Mouse (Mus musculus) ovary, adult 18-20 months (tissue): ENCODE results near the gene Prkar2a.

ENCODE experiments used
- DNase-seq: peaks from one replicate; pipeline ENCODE4 v3.0.0; 2022; ENCODE audit warnings: low spot score, mixed read lengths

Prkar2a gene

DNA sequence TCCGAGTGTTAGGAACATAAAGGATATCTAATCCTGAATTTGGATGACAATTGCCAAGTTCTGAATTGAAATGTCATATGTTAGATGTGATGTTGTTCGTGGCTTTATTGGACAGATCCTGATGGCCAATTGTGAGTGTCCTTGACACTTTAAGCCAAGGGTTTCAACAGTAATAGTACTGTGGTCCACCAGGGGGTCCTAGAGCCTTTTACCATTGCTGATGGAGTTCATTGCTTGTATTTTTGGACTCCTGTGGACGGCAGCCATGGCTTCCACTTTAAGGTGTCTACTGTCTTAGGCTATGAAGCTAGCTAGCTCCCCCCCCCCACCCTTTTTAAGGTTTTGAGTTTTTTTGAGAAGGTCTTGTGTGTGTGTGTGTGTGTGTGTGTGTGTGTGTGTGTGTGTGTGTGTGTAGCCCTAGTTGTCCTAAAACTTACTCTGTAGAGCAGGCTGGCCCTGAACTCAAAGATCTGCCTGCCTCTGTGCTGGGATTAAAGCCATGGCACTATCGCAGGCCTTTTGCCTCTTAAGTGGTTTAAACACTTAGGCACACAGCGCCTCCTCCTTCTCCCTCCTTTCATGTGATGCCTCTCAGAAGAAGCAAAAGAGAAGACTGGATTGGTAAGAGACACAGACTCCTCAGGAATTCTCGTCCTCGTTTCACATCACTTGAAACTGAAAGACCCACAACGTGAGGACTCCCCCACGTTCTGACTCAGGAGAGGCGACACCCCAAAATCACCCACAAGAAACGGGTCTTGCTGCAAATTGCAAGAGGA, 63.2 kb downstream of the Prkar2a start:
- no peak for DNase-seq

DNA sequence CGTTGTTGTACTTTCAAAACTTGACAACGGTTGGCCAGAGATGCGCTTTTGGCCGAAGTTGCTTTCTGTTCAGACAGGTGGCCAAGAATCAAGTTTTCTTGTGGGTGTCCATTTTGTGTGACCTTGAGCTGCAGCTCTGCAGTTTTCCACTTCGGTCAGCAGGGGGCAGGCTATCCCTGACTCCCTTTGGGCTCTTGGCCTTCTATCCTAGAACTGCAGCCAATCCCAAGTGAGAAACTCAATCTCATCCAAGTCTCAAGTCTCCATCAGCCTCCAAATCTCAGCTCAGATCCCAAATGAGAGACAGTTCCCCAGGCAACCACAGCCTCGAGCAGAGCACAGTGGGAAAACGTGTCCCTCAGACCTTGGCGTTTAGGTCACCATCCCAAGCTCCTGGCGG, 64.2 kb downstream of the Prkar2a start:
- peak; percentile 6 for DNase-seq

DNA sequence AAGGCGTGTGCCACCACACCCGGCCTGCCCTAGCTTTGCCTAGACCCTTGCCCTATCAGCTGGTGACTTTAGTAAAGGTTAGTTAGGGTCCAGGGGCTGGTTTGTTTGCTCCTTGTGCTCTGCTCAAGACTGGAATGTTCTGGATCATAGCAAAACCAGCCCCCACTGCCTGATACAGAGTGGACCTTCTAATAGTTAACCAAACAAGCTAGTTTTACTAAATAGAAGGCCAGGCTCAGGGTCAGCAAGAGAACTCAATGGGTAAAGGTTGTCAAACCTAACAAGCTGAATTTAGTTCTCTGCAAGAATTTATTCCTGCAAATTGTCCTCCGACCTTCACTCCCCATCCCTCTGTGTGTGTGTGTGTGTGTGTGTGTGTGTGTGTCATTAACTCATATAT, 64.9 kb downstream of the Prkar2a start:
- DNase-seq: no peak

DNA sequence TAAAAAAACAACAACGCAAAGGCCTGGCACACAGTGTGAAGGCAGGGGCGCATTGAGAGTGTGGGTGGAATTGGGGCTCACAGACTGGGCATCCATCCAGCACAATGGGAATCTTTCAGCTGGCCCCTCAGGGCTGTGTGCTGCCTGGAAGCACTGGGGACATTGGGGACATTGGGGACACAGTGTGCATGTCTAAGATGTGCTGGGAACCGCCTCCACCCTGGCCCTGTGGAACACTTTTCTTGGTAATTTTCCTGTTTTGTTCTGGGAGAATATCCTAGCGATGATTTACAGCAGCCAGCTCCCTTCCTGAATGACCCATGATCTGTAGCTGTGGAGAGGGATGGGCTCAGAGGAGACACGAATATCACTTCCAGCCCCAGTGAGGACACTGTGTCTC, 65.3 kb downstream of the Prkar2a start:
- no peak for DNase-seq

DNA sequence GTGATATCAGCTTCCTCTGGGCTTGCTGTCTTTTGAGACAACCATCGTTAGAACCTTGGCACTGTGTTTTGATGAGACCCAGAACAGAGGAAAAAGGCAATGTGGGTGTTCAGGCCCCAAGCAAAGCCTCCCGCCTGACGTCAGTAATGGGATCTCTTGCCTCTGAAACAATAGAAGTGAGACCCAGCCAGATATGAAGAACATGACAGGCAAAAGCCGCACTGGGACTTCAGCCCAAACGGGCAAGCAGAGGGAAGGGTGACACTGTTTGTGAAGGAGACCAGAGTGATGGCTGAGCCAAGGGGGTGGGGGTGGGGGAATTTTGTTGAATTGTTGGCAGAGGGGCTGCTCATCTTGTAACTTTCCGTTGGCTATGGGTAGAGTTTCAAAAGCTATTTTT, 68.3 kb downstream of the Prkar2a start:
- DNase-seq: no peak

DNA sequence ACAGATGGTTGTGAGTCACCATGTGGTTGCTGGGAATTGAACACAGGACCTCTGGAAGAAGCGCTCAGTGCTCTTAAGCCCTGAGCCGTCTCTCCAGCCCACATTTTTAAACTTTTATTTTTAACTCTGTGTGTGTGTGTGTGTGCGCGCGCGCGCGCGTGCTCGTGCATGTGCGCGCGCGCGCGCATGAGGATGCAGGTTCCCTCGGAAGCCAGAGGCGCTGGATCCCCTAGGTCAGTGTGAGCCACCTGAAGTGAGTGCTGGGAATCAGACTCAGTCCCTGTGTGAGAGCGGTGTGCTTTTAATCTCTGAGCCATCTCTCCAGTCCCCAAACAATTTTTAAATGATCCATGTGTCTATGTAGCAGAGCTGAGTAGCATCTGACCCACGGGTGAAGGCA, 70.0 kb downstream of the Prkar2a start:
- no peak for DNase-seq

DNA sequence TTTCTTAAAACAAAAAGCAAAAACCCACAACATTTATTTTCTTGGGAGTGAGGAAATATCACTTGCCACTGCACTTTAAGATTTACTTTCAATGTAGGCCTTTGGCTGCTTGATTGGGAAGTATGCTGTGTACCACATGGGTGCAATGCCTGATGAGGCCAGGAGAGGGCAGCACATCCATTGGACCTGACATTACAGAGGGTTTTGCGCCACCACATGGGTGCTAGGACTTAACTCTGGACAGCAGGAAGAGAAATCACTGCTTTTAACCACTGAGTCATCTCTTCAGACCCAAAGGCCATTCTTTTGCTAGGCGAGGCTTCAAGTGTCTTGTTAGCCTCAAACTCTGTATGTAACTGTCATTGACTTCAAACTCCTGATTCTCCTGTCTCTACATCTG, 70.7 kb downstream of the Prkar2a start:
- DNase-seq: no peak

DNA sequence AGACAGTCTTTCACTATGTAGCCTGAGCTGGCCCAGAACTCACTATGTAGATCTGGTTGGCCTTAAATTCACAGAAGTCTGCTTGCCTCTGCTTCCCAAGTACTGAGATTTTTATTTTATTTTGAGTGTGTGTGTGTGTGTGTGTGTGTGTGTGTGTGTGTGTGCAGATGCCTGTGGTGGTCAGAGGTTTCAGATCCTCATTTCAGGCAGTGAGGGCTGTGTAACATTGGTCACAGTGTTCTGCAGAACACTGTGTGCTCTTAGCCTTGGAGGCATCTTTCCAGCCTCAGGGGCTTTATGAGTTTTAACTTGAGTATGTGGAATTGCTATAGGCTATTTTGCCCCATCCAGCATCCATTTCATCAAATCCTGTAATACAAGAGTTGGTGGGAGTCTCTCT, 72.4 kb downstream of the Prkar2a start:
- no peak for DNase-seq

DNA sequence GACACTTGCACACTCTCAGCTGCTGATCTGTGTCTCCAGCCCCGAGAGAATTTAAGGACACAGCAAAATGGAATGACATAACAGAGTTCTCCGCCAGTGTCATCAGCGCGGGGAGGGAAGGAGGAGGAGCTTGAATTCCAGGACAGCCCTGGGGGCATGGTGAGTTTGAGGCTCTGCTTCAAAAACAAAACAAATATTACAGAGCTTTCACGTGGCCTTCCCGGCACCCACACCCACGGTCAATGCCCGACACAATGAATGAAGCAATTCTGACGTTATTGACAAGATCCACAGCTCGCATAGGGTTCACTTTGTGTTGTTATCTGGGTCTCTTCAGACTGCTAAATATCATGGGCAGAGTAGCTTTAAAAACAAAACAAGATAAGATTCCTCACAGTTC, 75.9 kb downstream of the Prkar2a start:
- DNase-seq: no peak

DNA sequence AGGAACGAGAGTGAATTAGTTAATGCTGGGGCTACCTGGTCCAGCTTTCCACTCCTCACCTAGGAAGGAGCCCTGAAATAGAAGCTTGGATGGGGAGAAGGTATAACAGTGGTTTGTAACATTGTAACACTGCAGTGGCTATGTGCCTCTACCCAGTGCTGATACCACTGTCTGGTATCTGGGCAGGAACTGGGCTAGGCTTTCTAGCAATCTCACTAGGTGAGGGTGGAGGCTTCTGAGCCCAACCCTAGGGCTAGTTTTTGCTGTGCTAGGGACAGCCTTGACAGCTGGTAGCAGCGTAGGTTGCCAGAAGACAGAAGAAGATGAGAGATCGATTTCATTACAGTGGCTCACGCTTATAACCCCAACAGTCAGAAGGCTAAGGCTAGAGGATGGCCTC, 87.5 kb downstream of the Prkar2a start:
- no peak for DNase-seq

DNA sequence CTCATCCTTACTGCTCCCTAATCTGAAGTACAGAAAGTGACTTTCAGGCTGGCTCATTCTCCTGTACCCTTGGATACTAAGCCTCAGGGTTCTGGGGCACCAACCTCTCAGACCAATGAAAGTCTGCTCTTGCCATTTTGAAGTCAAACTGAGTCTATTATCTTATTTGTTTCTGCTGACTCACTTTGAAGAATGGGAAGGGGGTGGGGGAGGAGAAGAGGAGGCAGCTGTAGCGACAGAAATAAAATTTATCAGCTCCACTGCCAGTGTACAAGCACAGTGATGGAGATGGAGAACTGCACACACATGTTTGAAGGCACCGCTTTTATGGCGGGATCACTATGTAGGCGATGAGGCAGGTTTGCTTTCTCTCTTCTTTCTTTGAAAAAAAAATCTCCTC, 88.2 kb downstream of the Prkar2a start:
- no peak for DNase-seq

DNA sequence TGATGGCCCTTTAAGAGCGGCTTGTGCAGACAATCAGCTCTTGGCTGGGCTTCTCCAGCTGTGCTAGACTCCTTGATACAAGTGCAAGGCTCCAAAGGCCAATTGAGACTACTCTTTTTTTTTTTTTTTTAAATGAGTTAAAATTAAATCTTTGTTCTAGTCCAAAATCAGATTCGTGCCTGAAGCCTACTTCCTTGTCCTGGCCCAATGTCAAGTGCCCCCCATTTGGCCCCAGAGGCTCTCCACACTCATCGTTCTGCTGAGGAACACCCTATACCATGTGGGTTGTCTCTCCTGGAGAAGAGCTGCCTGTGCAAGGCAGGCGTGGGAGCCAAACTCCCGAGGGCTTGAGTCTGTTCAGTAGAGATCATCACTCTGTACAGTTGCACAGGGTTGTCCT, 91.8 kb downstream of the Prkar2a start:
- DNase-seq: no peak

DNA sequence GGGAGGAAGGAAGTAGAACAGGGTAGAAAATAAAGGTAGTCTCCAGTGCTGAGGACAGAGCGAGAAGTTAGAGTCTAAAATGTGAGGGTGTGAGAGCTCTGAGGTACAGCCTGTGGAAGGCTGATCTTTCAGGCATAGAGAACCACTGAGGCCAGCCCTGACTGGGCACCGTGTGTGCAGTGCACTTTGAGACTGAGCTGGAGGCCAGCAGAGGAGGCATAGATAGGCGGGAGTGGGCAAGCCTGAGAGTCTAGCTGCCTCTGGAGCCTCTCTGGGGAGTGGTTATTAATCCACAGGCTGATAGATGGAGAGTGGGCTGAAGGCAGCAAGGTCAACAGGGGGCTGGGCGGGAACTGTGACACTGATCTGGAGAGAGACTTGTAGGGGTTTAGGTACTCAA, 92.8 kb downstream of the Prkar2a start:
- DNase-seq: no peak

DNA sequence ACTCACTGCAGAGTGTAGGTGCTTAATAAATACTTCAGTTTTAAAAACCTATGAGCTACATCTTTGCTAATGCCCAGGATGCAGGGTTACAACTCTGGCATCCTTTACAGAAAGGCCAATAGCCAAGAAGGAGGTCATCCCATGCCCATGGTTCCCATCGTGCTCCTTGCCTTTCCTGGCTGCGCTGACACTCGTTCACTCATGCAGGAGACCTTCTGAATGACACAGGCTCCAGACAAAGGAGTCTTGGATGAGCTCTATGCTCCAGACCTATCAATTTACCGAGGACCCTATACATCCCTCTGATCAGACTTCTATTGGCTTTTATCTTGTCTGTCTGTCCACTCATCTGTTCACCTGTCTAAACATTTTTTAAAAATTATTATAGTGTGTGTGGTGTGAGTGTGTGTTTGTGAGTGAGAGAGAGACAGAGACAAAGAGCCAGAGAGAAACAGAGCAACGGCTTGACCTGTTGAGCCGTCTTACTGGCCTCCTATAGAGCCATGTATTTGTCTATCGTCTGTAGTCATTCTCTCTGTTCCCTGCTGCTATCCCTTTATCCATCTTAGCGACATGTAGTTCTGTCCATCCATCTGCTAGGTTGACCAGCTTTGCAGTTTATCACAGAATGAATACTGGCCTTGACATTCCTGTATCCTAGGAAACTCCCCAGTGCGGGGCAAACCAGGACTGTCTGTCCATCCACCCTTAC, 93.9 kb downstream of the Prkar2a start:
- no peak for DNase-seq

DNA sequence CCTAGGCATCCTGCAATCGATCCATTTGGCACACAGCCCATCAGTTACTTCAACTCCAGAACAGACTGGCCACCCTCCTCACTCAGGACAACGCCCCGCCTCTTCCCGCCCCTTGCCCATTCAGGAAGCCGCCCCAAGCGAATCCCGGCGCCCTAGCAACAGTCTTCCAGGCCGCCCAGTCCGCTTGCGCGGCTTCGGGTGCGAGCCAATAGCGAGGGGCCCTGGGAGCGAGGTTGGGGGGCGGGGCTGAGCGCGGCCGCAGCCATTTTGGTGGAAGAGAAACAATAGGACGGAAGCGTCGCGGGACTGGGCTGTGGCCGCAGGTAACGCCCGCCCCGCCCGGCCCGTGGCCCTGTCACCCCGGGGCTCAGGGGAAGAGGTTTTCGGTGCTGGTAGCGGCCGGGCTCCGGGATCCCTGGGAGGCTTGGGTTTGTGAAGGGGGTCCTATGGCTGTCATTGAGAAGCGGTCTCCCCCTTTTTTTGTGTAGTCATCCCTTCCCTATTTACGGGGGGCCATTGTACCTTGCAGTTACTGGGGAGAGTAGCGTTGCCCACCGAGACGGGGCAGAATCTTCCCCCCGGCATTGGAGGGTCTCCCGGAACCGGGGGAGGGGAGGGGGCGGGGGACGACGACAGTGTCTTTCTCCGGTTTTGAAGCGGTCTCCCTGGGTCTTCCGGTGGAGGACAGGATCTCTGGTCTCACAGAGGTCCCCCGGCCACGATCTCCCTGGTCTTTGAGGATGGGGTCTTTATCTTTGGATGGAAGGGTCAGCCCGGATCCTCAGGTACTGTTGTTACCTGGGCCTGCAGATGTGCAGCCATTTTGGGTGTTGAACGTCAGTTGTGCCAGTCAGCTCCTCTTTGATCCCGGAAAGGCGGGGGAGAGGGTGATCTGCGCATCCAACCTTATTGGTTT, 94.7 kb downstream of the Prkar2a start, which contains the start of gene Ip6k2:
Gene Ip6k2, plus strand, starts transcription at position 249 of the 916 bp plus-strand sequence.
- DNase-seq: peak; percentile 95

DNA sequence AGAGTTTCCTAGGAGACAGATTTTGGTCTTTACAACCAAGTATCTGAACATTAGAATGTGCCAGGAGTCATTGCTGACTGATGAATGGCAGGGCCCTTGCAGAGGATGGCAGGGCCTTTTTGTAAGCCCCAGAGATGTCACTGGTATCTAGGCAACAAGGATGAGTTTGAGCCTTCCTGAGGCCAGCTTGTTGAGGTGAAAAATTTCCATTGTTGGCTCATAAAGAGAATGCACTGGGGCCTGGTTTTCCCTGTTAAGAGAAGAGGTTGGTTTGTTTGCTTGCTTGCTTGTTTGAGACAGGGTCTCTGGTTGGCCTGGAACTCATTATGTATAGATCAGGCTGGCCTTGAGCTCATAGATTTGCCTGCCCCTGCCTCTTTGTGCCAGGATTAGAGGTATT, 96.3 kb downstream of the Prkar2a start:
- DNase-seq: no peak

DNA sequence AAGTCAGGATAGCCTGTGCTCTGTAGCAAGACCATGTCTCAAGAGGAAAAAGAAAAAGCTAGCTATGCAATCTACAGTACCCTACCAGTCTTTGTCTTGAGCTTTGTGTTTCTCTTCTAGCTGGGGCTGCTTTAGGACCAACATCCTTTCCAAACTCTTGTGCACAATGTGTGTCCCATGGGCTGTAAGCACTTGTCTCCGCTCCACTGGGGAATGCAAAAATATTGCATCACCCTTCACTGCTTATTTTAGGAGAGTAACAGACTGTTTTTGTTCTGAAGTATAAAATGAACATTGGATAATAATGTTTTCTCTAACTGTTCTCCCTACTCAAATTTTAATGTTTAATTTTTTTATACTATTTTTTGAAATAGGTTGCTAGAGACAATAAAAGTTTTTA, 97.4 kb downstream of the Prkar2a start:
- no peak for DNase-seq

DNA sequence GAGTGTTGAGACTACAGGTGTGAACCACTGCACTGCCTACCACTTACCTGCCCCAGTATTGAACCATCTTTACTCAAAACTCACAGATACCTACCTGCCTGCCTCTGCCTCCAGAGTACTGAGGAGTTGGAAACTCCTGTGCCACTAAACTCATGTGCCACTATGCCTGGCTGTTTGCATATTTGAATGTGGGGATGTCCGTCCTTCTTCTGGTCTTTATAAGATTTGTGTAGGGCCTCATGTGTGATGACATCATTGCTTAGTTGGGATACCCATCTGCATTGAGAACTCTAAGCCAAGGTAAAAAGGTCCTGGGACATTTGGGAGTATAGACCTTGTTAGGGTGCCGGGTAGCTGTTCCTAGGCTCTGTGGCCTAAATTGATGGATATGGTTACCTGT, 98.0 kb downstream of the Prkar2a start:
- no peak for DNase-seq

DNA sequence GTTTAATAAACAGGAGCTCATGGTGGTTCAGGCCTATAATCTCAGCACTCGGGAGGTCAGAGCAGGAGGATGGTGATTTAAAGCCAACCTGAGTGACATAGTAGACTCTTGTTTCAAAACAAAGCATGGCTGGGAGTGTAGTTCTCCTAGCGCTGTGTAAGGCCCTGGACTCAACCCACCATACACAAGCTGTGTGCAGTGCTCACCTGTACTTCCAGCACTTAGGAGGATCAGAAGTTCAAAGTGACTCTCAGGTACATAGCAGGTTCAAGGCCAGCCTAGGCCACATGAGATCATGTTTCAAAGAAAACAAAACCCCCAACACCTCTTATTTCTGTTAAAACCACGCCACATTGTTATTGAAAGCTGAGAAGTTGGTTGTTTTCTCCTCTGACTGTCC, 99.6 kb downstream of the Prkar2a start:
- DNase-seq: no peak

DNA sequence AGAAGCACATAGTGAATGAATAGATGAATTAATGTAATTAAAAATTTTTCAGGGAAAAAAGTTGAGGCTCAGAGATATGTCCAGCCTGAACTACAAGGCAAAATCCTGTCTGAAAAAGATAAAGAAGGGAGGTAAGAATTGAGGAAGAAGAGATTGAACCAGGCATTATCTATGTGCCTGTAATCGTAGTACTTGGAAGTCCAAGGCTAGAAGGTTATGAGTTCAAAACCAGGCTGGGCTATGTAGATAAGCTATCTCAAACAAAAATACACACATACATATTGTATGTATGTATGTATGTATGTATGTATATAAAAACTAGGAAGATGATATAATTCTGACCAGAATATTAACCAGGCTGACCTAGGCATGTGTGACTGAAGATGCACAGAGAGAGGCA, 103.2 kb downstream of the Prkar2a start:
- DNase-seq: no peak

DNA sequence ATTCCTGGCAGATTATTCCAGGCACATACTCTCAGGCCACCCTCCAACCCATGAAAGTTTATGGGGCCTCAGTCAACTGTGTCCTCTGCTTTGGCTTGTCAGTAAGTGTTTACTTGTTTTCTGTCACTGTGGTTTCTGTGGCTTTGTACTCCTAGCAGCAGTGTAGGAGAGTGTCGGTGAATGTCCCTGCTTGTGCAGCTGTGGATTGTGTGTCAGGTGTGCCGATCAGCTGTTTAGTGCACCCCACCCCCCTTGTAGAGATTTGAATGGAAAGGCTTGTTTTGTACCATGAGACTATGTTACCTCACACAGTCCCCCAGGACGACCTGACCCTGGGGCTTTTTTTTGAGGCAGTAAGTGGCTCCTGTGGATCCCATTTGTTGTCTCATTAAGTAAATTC, 103.6 kb downstream of the Prkar2a start:
- no peak for DNase-seq

DNA sequence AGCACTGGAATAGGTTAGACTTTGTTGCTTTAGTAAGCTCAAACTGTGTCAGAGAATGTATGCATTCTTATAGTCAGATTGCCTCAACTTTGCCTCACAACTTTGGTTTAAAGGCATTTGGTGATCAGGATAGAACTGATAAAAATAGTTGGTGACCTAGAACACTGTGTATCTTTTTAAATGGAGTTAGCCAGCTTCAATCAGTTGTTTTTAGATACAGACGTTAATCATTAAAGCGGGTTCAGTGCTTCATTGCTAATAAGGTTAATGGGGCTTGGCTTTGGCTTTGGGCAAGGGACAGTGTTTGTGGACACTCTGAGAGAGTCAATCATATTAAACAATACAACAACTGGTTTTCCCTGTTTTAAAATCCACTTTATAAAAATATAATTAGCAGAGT, 106.2 kb downstream of the Prkar2a start:
- no peak for DNase-seq

DNA sequence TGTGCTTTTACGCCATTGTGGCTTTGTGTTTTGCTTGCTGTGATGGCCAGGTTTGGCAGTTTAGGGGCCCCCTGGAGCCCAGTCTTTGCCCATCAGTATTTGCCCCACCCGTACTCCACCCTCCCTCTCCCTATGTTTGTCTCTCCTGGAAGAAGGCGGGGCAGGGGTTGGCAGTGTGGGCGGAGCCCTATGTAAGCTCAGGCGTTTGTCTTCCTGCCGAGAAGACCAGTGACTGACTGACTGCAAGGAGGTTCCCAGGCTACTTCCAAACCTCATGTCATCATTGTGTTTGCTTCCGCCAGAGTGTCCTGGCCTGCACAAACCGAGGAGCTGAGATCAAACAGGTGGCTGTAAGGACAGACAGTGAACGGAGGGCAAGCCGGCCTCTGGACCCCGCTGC, 106.6 kb downstream of the Prkar2a start:
- DNase-seq: peak; percentile 51
